Mouse (Mus musculus) ES-Bruce4 (cell line): ENCODE measurements at regions not wholly inside any gene's neighbourhood (a gene's known extent, or its start where the extent isn't known, plus 50 kb on each side); places are given as distances from the start of the nearest gene placed in this dataset.
"Not testable (repeated sequence)": the region's sequence is repeated elsewhere in the genome, so short reads cannot be mapped to it uniquely, and the experiment has no call there.

Experiments used
- H3K27ac ChIP-seq: 2 replicates; pipeline ENCODE4 v1.5.1; 2012; ENCODE audit warnings: low read length, inconsistent platforms; ENCODE audit not compliant: insufficient read depth
- H3K27me3 ChIP-seq: 2 replicates; pipeline ENCODE4 v1.6.1; 2012; ENCODE audit warnings: mild to moderate bottlenecking, low read length, inconsistent platforms; ENCODE audit not compliant: control insufficient read depth, poor library complexity, insufficient read depth, severe bottlenecking
- H3K36me3 ChIP-seq: 2 replicates; pipeline ENCODE4 v1.6.1; 2012; ENCODE audit warnings: inconsistent platforms, mild to moderate bottlenecking, low read length, moderate library complexity; ENCODE audit not compliant: control insufficient read depth, poor library complexity, insufficient read depth, severe bottlenecking
- H3K4me1 ChIP-seq: one replicate; pipeline ENCODE4 v1.8.1; 2011; ENCODE audit warnings: low read length; ENCODE audit not compliant: control insufficient read depth, insufficient read depth
- H3K4me3 ChIP-seq: 2 replicates; pipeline ENCODE4 v1.5.1; 2011; ENCODE audit warnings: low read depth, mild to moderate bottlenecking, low read length
- H3K9ac ChIP-seq: 2 replicates; pipeline ENCODE4 v1.6.1; 2012; ENCODE audit warnings: low read depth, mild to moderate bottlenecking, inconsistent platforms; ENCODE audit not compliant: poor library complexity, severe bottlenecking
- H3K9me3 ChIP-seq: replicated peaks from 2 replicates; pipeline ENCODE4 v1.6.1; 2012; ENCODE audit warnings: mild to moderate bottlenecking, low read length, inconsistent platforms; ENCODE audit not compliant: control insufficient read depth, poor library complexity, insufficient read depth, severe bottlenecking
- CTCF ChIP-seq: IDR thresholded peaks from one replicate; pipeline ENCODE4 v1.8.1; 2011; ENCODE audit warnings: low read depth, low read length
- EP300 ChIP-seq: IDR thresholded peaks from 2 replicates; pipeline ENCODE4 v1.6.1; 2011; ENCODE audit warnings: low read depth, low read length; ENCODE audit not compliant: insufficient read depth
- POLR2A ChIP-seq: IDR thresholded peaks from one replicate; pipeline ENCODE4 v1.8.1; 2011; ENCODE audit warnings: low read length; ENCODE audit not compliant: insufficient read depth

DNA sequence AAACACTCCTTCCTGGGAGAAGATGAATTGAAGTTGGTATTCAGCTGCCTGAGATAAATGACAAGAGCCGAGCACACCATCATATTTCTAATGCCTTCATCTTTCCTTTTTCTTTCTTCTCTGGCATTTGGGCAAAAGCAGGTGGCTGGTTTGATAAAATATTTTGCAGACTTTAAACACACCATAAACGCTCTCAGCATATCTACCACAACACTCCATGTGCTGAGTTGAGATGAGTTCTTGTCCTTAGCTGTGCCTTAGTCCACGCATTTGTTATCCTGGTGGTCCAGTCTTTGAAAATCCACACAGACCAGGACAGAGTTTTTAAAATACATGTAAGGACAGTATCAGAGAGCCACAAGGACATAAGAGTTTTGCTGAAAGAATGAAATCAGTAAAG lies 74.3 kb upstream of the Immp2l start:
- no peak for TF ChIP-seq EP300
- no peak for TF ChIP-seq CTCF

DNA sequence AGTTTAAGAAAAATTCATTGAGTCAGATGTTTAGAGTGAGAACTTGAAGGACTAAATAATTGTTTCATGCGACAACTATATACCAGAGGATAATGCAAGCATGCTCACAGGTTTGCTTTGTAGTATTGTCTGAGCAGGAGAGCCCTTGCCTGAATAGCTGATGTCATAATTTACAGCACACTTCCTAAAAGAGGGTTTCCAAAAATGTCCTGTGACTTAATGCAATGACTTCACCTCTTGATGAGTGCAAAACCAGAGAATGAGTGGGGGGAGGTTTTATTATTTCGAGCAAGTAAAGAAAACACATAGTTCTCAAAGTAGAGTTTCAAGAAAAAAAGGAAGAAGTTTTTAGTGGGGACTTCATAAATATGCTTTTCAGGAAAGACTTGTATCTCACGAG lies 65.4 kb upstream of the Immp2l start:
- H3K4me3 ChIP-seq, result no peak overlapping the region
- H3K27me3 ChIP-seq, result no peaks in the 10 kb centered on the region; the same call in 1 of the 2 replicates
- no peak overlapping the region for H3K9ac ChIP-seq
- H3K4me1 ChIP-seq, result no peaks in the 10 kb centered on the region
- H3K27ac ChIP-seq, result no peak overlapping the region
- H3K9me3 ChIP-seq, result no peaks in the 10 kb centered on the region
- TF ChIP-seq CTCF, result no peak
- no peak for TF ChIP-seq POLR2A
- TF ChIP-seq EP300, result no peak
- no peaks in the 10 kb centered on the region for H3K36me3 ChIP-seq

More for the DNA sequence above, 74.3 kb upstream of the Immp2l start:
- H3K9ac ChIP-seq, result no peak overlapping the region
- H3K27ac ChIP-seq, result no peak overlapping the region
- no peaks in the 10 kb centered on the region for H3K27me3 ChIP-seq
- H3K4me3 ChIP-seq, result no peak overlapping the region
- no peaks in the 10 kb centered on the region for H3K4me1 ChIP-seq
- H3K36me3 ChIP-seq, result no peaks in the 10 kb centered on the region
- no peaks in the 10 kb centered on the region for H3K9me3 ChIP-seq

GRCm38 (mm10) chr12:40964996-40965395 lies 58.9 kb upstream of the Immp2l start:
- H3K27ac ChIP-seq, result no peak overlapping the region
- no peaks in the 10 kb centered on the region for H3K27me3 ChIP-seq
- TF ChIP-seq CTCF, result no peak
- no peak for TF ChIP-seq EP300
- TF ChIP-seq POLR2A, result no peak
- H3K4me1 ChIP-seq, result no peaks in the 10 kb centered on the region
- no peaks in the 10 kb centered on the region for H3K36me3 ChIP-seq
- no peak overlapping the region for H3K4me3 ChIP-seq
- H3K9ac ChIP-seq, result no peak overlapping the region
- no peaks in the 10 kb centered on the region for H3K9me3 ChIP-seq

DNA sequence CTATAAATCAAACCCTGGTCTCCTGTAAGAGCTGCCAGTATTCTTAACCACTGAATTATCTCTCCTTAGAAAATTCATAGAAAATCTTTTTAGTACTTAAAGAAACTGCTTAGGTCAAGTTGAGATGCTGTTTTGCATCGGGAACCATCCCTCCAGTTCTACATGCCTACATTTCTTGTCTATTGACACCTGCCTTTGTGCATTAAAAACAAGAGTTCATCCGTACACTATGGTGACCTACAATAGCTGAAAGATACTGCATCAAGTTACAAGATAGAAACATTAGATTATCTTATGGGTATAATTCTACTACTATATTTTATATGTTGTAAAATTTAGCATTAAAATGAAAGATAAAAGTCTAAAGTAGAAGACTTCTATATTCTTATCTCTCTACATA lies 57.6 kb upstream of the Immp2l start:
- H3K4me3 ChIP-seq, result no peak overlapping the region
- no peak overlapping the region for H3K9ac ChIP-seq
- no peaks in the 10 kb centered on the region for H3K27me3 ChIP-seq
- H3K4me1 ChIP-seq, result no peaks in the 10 kb centered on the region
- H3K9me3 ChIP-seq, result no peaks in the 10 kb centered on the region
- no peaks in the 10 kb centered on the region for H3K36me3 ChIP-seq
- H3K27ac ChIP-seq, result no peak overlapping the region
- TF ChIP-seq CTCF (no peak), POLR2A (no peak), EP300 (no peak)

- not testable (repeated sequence) for H3K9ac ChIP-seq, H3K4me3 ChIP-seq, H3K9me3 ChIP-seq, H3K27me3 ChIP-seq, H3K4me1 ChIP-seq, H3K27ac ChIP-seq, H3K36me3 ChIP-seq
These were observed 57.2 kb upstream of the Immp2l start for GRCm38 (mm10) chr12:40966723-40967122.

- TF ChIP-seq CTCF (no peak), EP300 (no peak), POLR2A (no peak)
These were observed 51.0 kb upstream of the Immp2l start for GRCm38 (mm10) chr12:40972844-40973243.

More at GRCm38 (mm10) chr12:40972844-40973243, 51.0 kb upstream of the Immp2l start:
- no peak overlapping the region for H3K9ac ChIP-seq
- no peaks in the 10 kb centered on the region for H3K9me3 ChIP-seq
- H3K4me3 ChIP-seq, result no peak overlapping the region
- no peaks in the 10 kb centered on the region for H3K27me3 ChIP-seq
- no peaks in the 10 kb centered on the region for H3K4me1 ChIP-seq
- no peaks in the 10 kb centered on the region for H3K36me3 ChIP-seq
- H3K27ac ChIP-seq, result no peak overlapping the region
